Mouse (Mus musculus): ENCODE measurements around the gene Gmppb. TPM values are rescaled to one million over a fixed set of nuclear protein-coding genes. Genes with fewer than 3 reads are reported as not detected.

Gene Gmppb
- polyA plus RNA-seq (2012; rRNA removed; ENCODE audit: low replicate concordance) = 14.5 and 16.3 TPM in 2 replicates

DNA sequence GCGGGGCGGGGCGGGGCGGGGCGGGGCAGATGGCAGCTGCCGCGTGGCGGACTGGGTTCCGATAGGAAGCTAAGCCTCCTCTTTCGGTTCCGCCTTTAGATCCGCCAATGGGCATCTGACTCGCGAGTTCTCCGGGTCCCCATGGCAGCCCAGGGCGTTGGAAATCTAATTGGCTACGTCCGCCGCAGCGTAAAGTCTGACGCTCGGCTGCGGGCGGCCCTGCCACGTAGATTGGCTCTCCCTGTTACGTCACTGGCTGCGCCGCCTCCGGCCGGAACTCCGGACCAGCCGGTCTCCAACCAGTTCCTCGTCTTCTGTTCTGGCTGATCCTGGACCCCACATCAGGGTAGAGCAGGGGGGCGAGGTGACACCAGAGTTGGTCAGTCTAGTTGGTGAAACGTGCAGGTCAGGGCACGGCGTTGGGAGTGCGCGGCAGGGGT lies at the start of gene Gmppb:
Gene Gmppb, plus strand, starts transcription at position 227 of the 440 bp plus-strand sequence.

DNA sequence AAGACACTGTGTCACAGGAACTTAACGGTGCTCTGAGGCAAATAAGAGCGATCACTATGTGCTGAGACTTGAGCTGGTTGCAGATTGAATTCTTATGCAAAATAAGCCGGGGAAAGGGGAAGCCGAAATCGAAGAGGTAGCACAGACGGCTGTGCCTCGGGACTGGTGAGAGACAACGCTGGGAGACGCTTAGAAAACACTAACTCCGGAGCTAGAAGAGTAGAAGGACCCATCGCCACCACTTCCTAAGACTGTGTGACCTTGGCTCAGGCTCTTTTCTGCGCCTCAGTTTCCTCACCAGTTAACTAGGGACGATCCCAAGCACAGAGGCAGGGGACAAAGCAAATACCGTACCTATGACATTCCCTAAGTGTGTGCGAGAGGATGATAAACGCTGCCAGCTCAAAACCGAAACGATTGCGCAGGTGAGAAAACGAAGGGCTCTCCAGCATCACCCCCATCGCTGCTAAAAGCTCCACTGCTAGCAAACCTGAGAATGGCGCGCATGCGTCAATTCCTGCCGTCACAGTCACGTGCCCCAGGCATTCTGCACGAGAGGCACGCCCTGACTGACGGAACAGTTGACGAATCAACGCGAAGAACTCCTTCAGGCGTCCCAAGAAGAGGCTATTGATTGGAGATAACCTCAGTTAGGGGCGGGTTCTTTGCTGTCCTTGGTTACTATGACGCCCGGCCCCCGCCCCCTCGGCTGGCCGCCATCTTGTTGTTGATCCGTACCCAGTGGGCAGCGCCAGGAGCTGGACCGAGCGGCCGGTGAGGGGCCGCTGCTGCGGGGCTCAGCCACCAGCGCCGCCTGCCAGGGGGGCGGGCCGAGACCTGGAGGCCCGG lies 46.9 kb upstream of the Gmppb start, which contains the start of gene Ip6k1:
Gene Ip6k1, plus strand, starts transcription at position 580 of the 849 bp plus-strand sequence.

DNA sequence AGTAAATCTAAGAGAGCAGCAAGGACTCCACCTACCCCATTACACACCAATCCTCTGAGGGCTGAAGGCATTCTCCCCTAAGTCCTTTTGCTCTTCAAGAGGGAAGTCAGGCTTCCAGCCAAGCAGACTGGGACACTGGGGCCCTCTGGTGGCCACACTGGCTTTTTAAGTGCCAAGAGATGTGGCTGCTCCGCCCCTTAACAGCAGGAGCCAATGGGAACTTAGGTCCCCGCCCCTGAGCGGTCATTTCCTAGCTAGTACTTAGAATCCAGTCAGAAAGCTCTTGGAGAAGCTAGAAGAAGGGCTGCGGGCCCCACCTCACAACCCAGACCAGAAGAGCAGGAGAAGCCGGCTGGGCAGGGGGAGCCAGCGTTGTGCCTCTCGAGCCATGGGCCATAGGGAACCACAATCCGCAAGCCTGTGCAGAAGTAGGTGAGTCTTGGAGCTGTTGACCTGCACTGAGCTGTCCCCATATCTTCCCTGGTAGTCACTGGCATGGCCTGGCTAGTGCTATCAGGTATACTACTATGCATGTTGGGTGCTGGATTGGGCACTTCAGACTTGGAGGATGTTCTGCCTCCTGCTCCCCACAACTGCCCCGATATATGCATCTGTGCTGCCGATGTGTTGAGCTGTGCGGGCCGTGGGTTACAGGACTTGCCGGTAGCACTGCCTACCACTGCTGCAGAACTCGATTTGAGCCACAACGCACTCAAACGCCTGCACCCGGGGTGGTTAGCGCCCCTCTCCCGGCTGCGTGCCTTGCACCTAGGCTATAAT lies 4.0 kb downstream of the Gmppb start, which contains the start of gene Amigo3:
Gene Amigo3, plus strand, starts transcription at position 275 of the 780 bp plus-strand sequence.

DNA sequence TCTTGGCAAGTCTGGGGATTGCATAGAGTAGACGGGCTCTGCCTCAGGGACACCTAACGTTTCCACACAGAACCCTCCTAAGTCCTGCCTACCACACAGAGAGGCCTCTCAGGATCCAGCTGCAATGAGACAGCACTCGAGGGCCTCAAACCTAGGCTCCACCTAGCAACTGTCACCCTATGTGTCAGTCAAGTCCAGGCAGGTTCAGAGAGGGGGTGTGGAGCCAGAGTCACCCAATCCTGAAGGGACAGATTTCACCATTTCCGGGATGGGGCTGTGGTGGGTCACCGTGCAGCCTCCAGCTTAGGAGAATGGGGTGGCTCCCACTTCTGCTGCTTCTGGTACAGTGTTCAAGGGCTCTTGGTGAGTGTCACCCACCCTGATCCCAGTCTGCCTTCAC lies 31.1 kb downstream of the Gmppb start, which contains the start of gene Mst1:
Gene Mst1, plus strand, starts transcription at position 269 of the 400 bp plus-strand sequence.

DNA sequence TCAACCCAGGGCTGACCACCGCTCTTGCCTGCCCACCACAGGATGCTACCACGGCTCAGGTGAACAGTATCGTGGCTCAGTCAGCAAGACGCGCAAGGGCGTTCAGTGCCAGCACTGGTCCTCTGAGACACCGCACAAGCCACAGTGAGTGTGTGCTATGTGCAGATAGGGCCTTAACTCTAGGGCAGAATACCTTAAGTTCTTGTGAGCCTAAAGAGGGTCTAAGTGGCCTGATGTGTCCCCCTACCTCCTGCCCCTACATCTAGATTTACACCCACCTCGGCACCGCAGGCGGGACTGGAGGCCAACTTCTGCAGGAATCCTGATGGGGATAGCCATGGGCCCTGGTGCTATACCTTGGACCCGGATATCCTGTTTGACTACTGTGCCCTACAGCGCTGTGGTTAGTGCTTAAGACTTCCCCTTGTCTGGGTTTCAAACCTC lies 34.0 kb downstream of the Gmppb start, which contains the start of gene Rnf123:
Gene Rnf123, minus strand, starts transcription at position 359 of the 444 bp plus-strand sequence.

DNA sequence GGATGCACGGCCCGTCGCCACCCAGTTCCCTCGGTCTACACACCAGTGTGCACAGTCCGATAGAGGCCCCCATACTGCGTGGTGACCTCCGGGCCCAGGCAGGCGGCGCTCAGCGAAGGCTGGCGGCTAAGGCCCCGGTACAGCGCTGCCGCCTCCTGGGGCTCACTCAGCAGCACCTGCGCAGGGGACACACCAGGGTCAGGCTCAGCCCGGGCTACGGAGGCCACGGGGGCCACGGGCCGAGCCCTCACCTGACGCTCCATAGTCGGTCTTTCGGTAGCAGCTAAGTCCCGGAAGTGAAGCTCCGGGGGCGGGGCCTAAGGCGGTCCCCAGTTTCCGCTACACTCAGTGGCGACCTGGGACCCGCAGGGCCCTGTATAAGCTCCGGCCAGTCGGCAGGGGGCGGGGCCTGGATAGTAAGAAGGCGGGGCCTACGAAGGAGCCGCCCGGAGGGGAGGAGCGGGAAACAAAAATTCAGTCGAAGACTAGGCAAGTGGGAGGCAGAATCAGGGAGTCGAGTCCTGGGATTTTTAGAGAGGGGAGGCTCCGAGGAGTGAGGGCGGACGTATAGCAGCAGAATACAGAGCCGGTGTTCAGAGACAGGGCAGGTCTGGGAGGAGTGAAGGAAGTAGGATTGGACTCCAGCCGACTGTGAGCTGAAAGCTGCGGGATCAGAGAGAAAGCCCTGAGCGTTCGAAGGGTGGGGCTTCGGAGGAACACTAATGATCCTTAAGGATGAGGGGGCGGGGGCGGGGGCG lies 45.3 kb downstream of the Gmppb start, which contains the start of gene Apeh:
Gene Apeh, minus strand, starts transcription at position 423 of the 758 bp plus-strand sequence.

Other genes with a start within 250 kb of the Gmppb start
- 12.7 and 27.8 TPM in 2 replicates for gene Rbm6, start 176.0 kb upstream of the Gmppb start, polyA plus RNA-seq (2012; rRNA removed; ENCODE audit: low replicate concordance)
- 37.2 and 51.7 TPM in 2 replicates for gene Mon1a, start 161.1 kb upstream of the Gmppb start, polyA plus RNA-seq (2012; rRNA removed; ENCODE audit: low replicate concordance)
- gene Mst1r, start 142.4 kb upstream of the Gmppb start, polyA plus RNA-seq (2012; rRNA removed; ENCODE audit: low replicate concordance) = 25.5 and 40.2 TPM in 2 replicates
- gene Actl11, start 120.8 kb upstream of the Gmppb start, polyA plus RNA-seq (2012; rRNA removed; ENCODE audit: low replicate concordance) = not detected in 2 replicates
- 0.09 and 0.12 TPM in 2 replicates for gene Camkv, start 113.6 kb upstream of the Gmppb start, polyA plus RNA-seq (2012; rRNA removed; ENCODE audit: low replicate concordance)
- gene Traip, start 99.1 kb upstream of the Gmppb start, polyA plus RNA-seq (2012; rRNA removed; ENCODE audit: low replicate concordance) = 0.79 and 1.3 TPM in 2 replicates
- gene Uba7, start 73.7 kb upstream of the Gmppb start, polyA plus RNA-seq (2012; rRNA removed; ENCODE audit: low replicate concordance) = 138 and 151 TPM in 2 replicates
- gene Gm20661, start 66.2 kb upstream of the Gmppb start, polyA plus RNA-seq (2012; rRNA removed; ENCODE audit: low replicate concordance) = 0.19 and 0.40 TPM in 2 replicates
- 31.5 and 37.3 TPM in 2 replicates for gene Inka1, start 63.4 kb upstream of the Gmppb start, polyA plus RNA-seq (2012; rRNA removed; ENCODE audit: low replicate concordance)
- 3.2 and 4.0 TPM in 2 replicates for gene Cdhr4, start 56.7 kb upstream of the Gmppb start, polyA plus RNA-seq (2012; rRNA removed; ENCODE audit: low replicate concordance)
- gene Gm20662, start 52.9 kb upstream of the Gmppb start, polyA plus RNA-seq (2012; rRNA removed; ENCODE audit: low replicate concordance) = 2.6 and 3.1 TPM in 2 replicates
- gene Ip6k1, start 46.7 kb upstream of the Gmppb start, polyA plus RNA-seq (2012; rRNA removed; ENCODE audit: low replicate concordance) = 98.0 and 170 TPM in 2 replicates
- gene Amigo3, start 3.9 kb downstream of the Gmppb start, polyA plus RNA-seq (2012; rRNA removed; ENCODE audit: low replicate concordance) = 4.0 and 4.7 TPM in 2 replicates
- gene Mst1, start 31.2 kb downstream of the Gmppb start, polyA plus RNA-seq (2012; rRNA removed; ENCODE audit: low replicate concordance) = 0.68 and 1.2 TPM in 2 replicates
- gene Rnf123, start 34.1 kb downstream of the Gmppb start, polyA plus RNA-seq (2012; rRNA removed; ENCODE audit: low replicate concordance) = 126 and 148 TPM in 2 replicates
- gene Apeh, start 45.4 kb downstream of the Gmppb start, polyA plus RNA-seq (2012; rRNA removed; ENCODE audit: low replicate concordance) = 115 and 155 TPM in 2 replicates
- 0.43 and 0.96 TPM in 2 replicates for gene Bsn, start 141.1 kb downstream of the Gmppb start, polyA plus RNA-seq (2012; rRNA removed; ENCODE audit: low replicate concordance)
- gene Dag1, start 214.7 kb downstream of the Gmppb start, polyA plus RNA-seq (2012; rRNA removed; ENCODE audit: low replicate concordance) = 72.6 and 76.3 TPM in 2 replicates
- gene Nicn1, start 241.2 kb downstream of the Gmppb start, polyA plus RNA-seq (2012; rRNA removed; ENCODE audit: low replicate concordance) = 14.5 and 29.8 TPM in 2 replicates
- gene Amt, start 247.6 kb downstream of the Gmppb start, polyA plus RNA-seq (2012; rRNA removed; ENCODE audit: low replicate concordance) = 7.5 and 10.4 TPM in 2 replicates

Data from mammary gland, adult 2 months (tissue).